Mouse (Mus musculus): Measurements from ENCODE around the gene Rgs17.
"Not testable (repeated sequence)": the region's sequence is repeated elsewhere in the genome, so short reads cannot be mapped to it uniquely, and the experiment has no call there.

GRCm38 (mm10) chr10:5953787-5954186 lies 31.6 kb upstream of the Rgs17 start:
- TF ChIP-seq CTCF (IDR thresholded peaks at IDR 0.05; ENCODE audit: low read depth, low read length); EP300 (IDR thresholded peaks at IDR 0.05; ENCODE audit: insufficient read depth, low read depth, low read length): not testable (repeated sequence)

Measured in ES-Bruce4 (cell line).